ENCODE assay signal across 8 mouse cellular contexts in the genomic region with DNA sequence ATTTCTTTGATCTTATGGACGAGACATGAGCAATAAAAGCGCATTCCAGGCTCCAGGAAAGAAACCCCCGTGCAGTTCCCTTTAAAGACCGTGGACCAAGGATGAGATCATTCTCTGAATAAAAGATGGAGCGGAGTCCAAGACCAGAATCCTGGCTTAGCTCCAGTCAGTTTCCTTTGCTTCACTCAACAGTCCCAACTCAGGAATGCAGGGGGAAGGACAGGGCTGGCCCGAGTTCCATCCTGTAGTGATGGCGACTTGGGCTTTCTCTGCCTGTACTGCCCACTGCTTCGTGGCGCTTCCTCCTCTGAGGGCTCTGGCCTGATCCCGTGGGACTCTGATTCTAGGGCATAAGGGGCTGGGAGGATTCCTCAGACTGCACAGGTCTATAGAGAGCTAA. TPM values are rescaled to one million over a fixed set of nuclear protein-coding genes. Genes with fewer than 3 reads are reported as not detected.
DNase-seq lines count a peak whose midpoint lies in the region; ATAC-seq lines count a peak whose summit lies in the region.

No protein-coding gene starts in this region.

- ATAC-seq in forebrain, embryonic 16.5 days: peak; percentile 68
- peak; percentile 69 for ATAC-seq in stomach, embryonic 16.5 days (ENCODE audit: insufficient read depth, low FRiP score)

- H3K27ac ChIP-seq in forebrain, embryonic 16.5 days (ENCODE audit: low read length): peak overlapping the region; percentile 38; the same call in 1 of the 2 replicates
- peak overlapping the region; percentile 83 for H3K27ac ChIP-seq in limb, embryonic 10.5 days
- H3K27ac ChIP-seq in stomach, embryonic 16.5 days (ENCODE audit: low read length): peak overlapping the region; percentile 76

- H3K4me1 ChIP-seq in forebrain, embryonic 16.5 days (replicated peaks; ENCODE audit: control insufficient read depth, insufficient read depth, low read length): peaks cover 31% of the 10 kb centered on the region
- H3K4me1 ChIP-seq in limb, embryonic 10.5 days: peaks cover 51% of the 10 kb centered on the region
- peaks cover 34% of the 10 kb centered on the region for H3K4me1 ChIP-seq in stomach, embryonic 16.5 days (ENCODE audit: control insufficient read depth, insufficient read depth, low read length)

- no peaks in the 10 kb centered on the region for H3K36me3 ChIP-seq in forebrain, embryonic 16.5 days (ENCODE audit: control insufficient read depth, insufficient read depth)
- no peaks in the 10 kb centered on the region for H3K36me3 ChIP-seq in limb, embryonic 10.5 days
- H3K36me3 ChIP-seq in stomach, embryonic 16.5 days (ENCODE audit: control insufficient read depth, insufficient read depth, low read length): no peaks in the 10 kb centered on the region

- H3K27me3 ChIP-seq in forebrain, embryonic 16.5 days (replicated peaks; ENCODE audit: control insufficient read depth, insufficient read depth, low read length): no peaks in the 10 kb centered on the region
- no peaks in the 10 kb centered on the region for H3K27me3 ChIP-seq in limb, embryonic 10.5 days (ENCODE audit: low read depth, poor library complexity, severe bottlenecking)
- no peaks in the 10 kb centered on the region for H3K27me3 ChIP-seq in stomach, embryonic 16.5 days (ENCODE audit: control insufficient read depth, insufficient read depth, low read length)

- no peaks in the 10 kb centered on the region for H3K9me3 ChIP-seq in forebrain, embryonic 16.5 days (ENCODE audit: control insufficient read depth, low read length)
- no peaks in the 10 kb centered on the region for H3K9me3 ChIP-seq in limb, embryonic 10.5 days (replicated peaks)
- H3K9me3 ChIP-seq in stomach, embryonic 16.5 days (replicated peaks; ENCODE audit: control insufficient read depth, low read length): no peaks in the 10 kb centered on the region

- no peak overlapping the region for H3K4me3 ChIP-seq in forebrain, embryonic 16.5 days (replicated peaks; ENCODE audit: low read length)
- no peak overlapping the region for H3K4me3 ChIP-seq in limb, embryonic 10.5 days
- no peak overlapping the region for H3K4me3 ChIP-seq in stomach, embryonic 16.5 days (replicated peaks; ENCODE audit: low read length)

- H3K4me2 ChIP-seq in forebrain, embryonic 16.5 days (ENCODE audit: low read length): no peak overlapping the region
- no peak overlapping the region for H3K4me2 ChIP-seq in stomach, embryonic 16.5 days (ENCODE audit: low read depth, low read length)

- no peak overlapping the region for H3K9ac ChIP-seq in forebrain, embryonic 16.5 days (replicated peaks; ENCODE audit: low read depth, low read length)
- H3K9ac ChIP-seq in stomach, embryonic 16.5 days (ENCODE audit: low read length): peak overlapping the region; percentile 9; the same call in 1 of the 2 replicates

- intact Hi-C loops in heart, postnatal 36 days (cut with DNase I): no loop called here

- DNase-seq in right cerebral cortex, postnatal 10 days (ENCODE audit: low spot score in 2 of 2): peak; percentile 67 to 79
- DNase-seq in right cerebral cortex, adult 18-20 months: no peak
- peak; percentile 73 to 81 for DNase-seq in heart, postnatal 36 days
- DNase-seq in limb, embryonic 10.5 days (ENCODE audit: low spot score): no peak
- no peak for DNase-seq in thymus, postnatal 36 days
- DNase-seq in T-cell, adult 2 months (ENCODE audit: low spot score): no peak

- whole genome bisulfite sequencing in forebrain, embryonic 16.5 days: 14% methylated on average over 10 of the region's 10 CpGs
- 59% methylated on average over 10 of the region's 10 CpGs for WGBS in limb, embryonic 10.5 days
- 33% methylated on average over 10 of the region's 10 CpGs for WGBS in stomach, embryonic 16.5 days

RNA-seq across cellular contexts. Expression of a gene that starts 0.7 kb away (rescaled TPM):
- 4.7 and 7.2 TPM in 2 replicates for polyA plus RNA-seq in forebrain, embryonic 16.5 days (2015; fragmentation: Nextera tagmentation; extraction: Ambion mirVana)
- 1 to 10 TPM; 8.0 to 8.6 TPM for total RNA-seq in heart, postnatal 36 days (2021)
- 1.0 and 1.6 TPM in 2 replicates for polyA plus RNA-seq in limb, embryonic 10.5 days (2016; fragmentation: Nextera tagmentation; extraction: Ambion mirVana)
- 26.1 and 53.9 TPM in 2 replicates for polyA plus RNA-seq in stomach, embryonic 16.5 days (2015; fragmentation: Nextera tagmentation; extraction: Ambion mirVana)

RNA-seq across cellular contexts. Expression of a gene that starts 13.8 kb away (rescaled TPM):
- polyA plus RNA-seq in forebrain, embryonic 16.5 days (2015; fragmentation: Nextera tagmentation; extraction: Ambion mirVana): 472 and 511 TPM in 2 replicates
- 10 to 100 TPM; 59.1 to 65.0 TPM for total RNA-seq in heart, postnatal 36 days (2021)
- polyA plus RNA-seq in limb, embryonic 10.5 days (2016; fragmentation: Nextera tagmentation; extraction: Ambion mirVana): 68.0 and 88.4 TPM in 2 replicates
- polyA plus RNA-seq in stomach, embryonic 16.5 days (2015; fragmentation: Nextera tagmentation; extraction: Ambion mirVana): 131 and 148 TPM in 2 replicates

RNA-seq across cellular contexts. Expression of a gene that starts 37.8 kb away (rescaled TPM):
- polyA plus RNA-seq in forebrain, embryonic 16.5 days (2015; fragmentation: Nextera tagmentation; extraction: Ambion mirVana): 0.11 TPM in 1 of 2 replicates, not detected in the other
- not detected for total RNA-seq in heart, postnatal 36 days (2021)
- not detected in 2 replicates for polyA plus RNA-seq in limb, embryonic 10.5 days (2016; fragmentation: Nextera tagmentation; extraction: Ambion mirVana)
- polyA plus RNA-seq in stomach, embryonic 16.5 days (2015; fragmentation: Nextera tagmentation; extraction: Ambion mirVana): 0.04 TPM in 1 of 2 replicates, not detected in the other

RNA-seq across cellular contexts. Expression of a gene that starts 41.0 kb away (rescaled TPM):
- 136 and 152 TPM in 2 replicates for polyA plus RNA-seq in forebrain, embryonic 16.5 days (2015; fragmentation: Nextera tagmentation; extraction: Ambion mirVana)
- total RNA-seq in heart, postnatal 36 days (2021): 10 to 100 TPM; 10.9 to 12.4 TPM
- 30.0 and 40.8 TPM in 2 replicates for polyA plus RNA-seq in limb, embryonic 10.5 days (2016; fragmentation: Nextera tagmentation; extraction: Ambion mirVana)
- polyA plus RNA-seq in stomach, embryonic 16.5 days (2015; fragmentation: Nextera tagmentation; extraction: Ambion mirVana): 27.8 and 35.0 TPM in 2 replicates

Comparison
In these comparisons a context has a peak if more than half of its experiments do, and no peak if none do; other contexts are left out.
1. DNase-seq: peak in right cerebral cortex, postnatal 10 days (2 of 2) and heart, postnatal 36 days (2 of 2); none in right cerebral cortex, adult 18-20 months (single experiment), limb, embryonic 10.5 days (single experiment), thymus, postnatal 36 days (0 of 2) and T-cell, adult 2 months (single experiment).
2. Peak in every context shown above with its lines, with median percentiles within 50 percentile points of each other: H3K27ac ChIP-seq.